Mouse (Mus musculus) neural tube, embryonic 14.5 days (tissue): ENCODE measurements around the gene Metrn. TPM values are rescaled to one million over a fixed set of nuclear protein-coding genes. Genes with fewer than 3 reads are reported as not detected.
A peak's percentile ranks its signal among the peaks of the same experiment; 100 is the strongest.
"Not testable (repeated sequence)": the region's sequence is repeated elsewhere in the genome, so short reads cannot be mapped to it uniquely, and the experiment has no call there.

Experiments
- ATAC-seq: fragments of 200-750 bp; cut with Nextera tagmentation; 2 replicates; pipeline ENCODE4 v1.8.0; 2017; ENCODE audit warnings: low read depth, mild to moderate bottlenecking, moderate TSS enrichment, moderate library complexity
- H3K27ac ChIP-seq: fragments of 300-500 bp; sonication (generic); 2 replicates; pipeline ENCODE4 v1.5.1; 2014; ENCODE audit warnings: low read depth, mild to moderate bottlenecking, control low read depth, low read length, moderate library complexity, mixed read lengths
- H3K27me3 ChIP-seq: fragments of 300-500 bp; sonication (generic); 2 replicates; pipeline ENCODE4 v1.6.1; 2014; ENCODE audit warnings: low read length; ENCODE audit not compliant: control insufficient read depth, insufficient read depth
- H3K36me3 ChIP-seq: fragments of 300-500 bp; sonication (generic); 2 replicates; pipeline ENCODE4 v1.6.1; 2014; ENCODE audit warnings: low read length, mixed read lengths; ENCODE audit not compliant: control insufficient read depth, insufficient read depth
- H3K4me1 ChIP-seq: fragments of 300-500 bp; sonication (generic); 2 replicates; pipeline ENCODE4 v1.6.1; 2014; ENCODE audit warnings: low read length; ENCODE audit not compliant: control insufficient read depth, insufficient read depth
- H3K4me2 ChIP-seq: fragments of 300-500 bp; sonication (generic); 2 replicates; pipeline ENCODE4 v1.6.1; 2014; ENCODE audit warnings: mild to moderate bottlenecking, low read depth, low read length, control low read depth
- H3K4me3 ChIP-seq: fragments of 300-500 bp; sonication (generic); 2 replicates; pipeline ENCODE4 v1.5.1; 2014; ENCODE audit warnings: low read depth, low read length, control low read depth, mixed read lengths
- H3K9ac ChIP-seq: fragments of 300-500 bp; sonication (generic); replicated peaks from 2 replicates; pipeline ENCODE4 v1.6.1; 2014; ENCODE audit warnings: low read depth, mild to moderate bottlenecking, control low read depth, low read length, mixed read lengths
- H3K9me3 ChIP-seq: fragments of 300-500 bp; sonication (generic); 2 replicates; pipeline ENCODE4 v1.6.1; 2016; ENCODE audit warnings: low read length; ENCODE audit not compliant: control insufficient read depth
- WGBS: fragments of 180-500 bp; shearing (Covaris S2); extraction: QIAGEN DNeasy Blood & Tissue Kit; methylation state at CpG from one replicate; pipeline ENCODE4 v1.1.7; 2014; 5-methylcytosine and 5-hydroxymethylcytosine counted together
- polyA plus RNA-seq: library from polyadenylated mRNA; unstranded; fragments of >200 nt; fragmentation: Nextera tagmentation; extraction: Ambion mirVana; gene quantifications from 2 replicates; pipeline ENCODE4 v1.2.1, GENCODE M21; 2014

Gene Metrn
- polyA plus RNA-seq, 1 experiment from 2014 or later, result 7.3 TPM

- 0 out of 2 replicates have a peak overlapping the region, but pooled peaks have one; percentile 2 for H3K27ac ChIP-seq
- 2% methylated on average over 20 of the region's 20 CpGs for WGBS
Observed at GRCm38 (mm10) chr17:25813471-25813870, 16.5 kb upstream of the Metrn start.

GRCm38 (mm10) chr17:25810890-25811289 lies 14.0 kb upstream of the Metrn start:
- ATAC-seq, result no peak
- WGBS, result 70% methylated on average over 4 of the region's 4 CpGs
- Histone ChIP-seq H3K4me2 (peak overlapping the region; percentile 99; the same call in 1 of the 2 replicates), H3K4me3 (no peak overlapping the region), H3K27me3 (no peaks in the 10 kb centered on the region), H3K27ac (no peak overlapping the region), H3K36me3 (no peaks in the 10 kb centered on the region), H3K9me3 (no peaks in the 10 kb centered on the region), H3K9ac (no peak overlapping the region), H3K4me1 (peaks cover 24% of the 10 kb centered on the region)

More at GRCm38 (mm10) chr17:25813471-25813870, 16.5 kb upstream of the Metrn start:
- no peaks in the 10 kb centered on the region for H3K9me3 ChIP-seq
- peaks cover 24% of the 10 kb centered on the region for H3K4me1 ChIP-seq
- peaks cover 8% of the 10 kb centered on the region; the same call in 1 of the 2 replicates for H3K27me3 ChIP-seq
- no peak overlapping the region; the same call in 1 of the 2 replicates for H3K9ac ChIP-seq
- ATAC-seq, result no peak; the same call in 1 of the 2 replicates
- H3K4me3 ChIP-seq, result peak overlapping the region; percentile 11; the same call in 1 of the 2 replicates
- peak overlapping the region; percentile 34 for H3K4me2 ChIP-seq
- H3K36me3 ChIP-seq, result peaks cover 15% of the 10 kb centered on the region

GRCm38 (mm10) chr17:25809606-25810340 lies 12.8 kb upstream of the Metrn start:
- WGBS, result 5% methylated on average over 23 of the region's 25 CpGs
- H3K4me1 ChIP-seq, result peaks cover 24% of the 10 kb centered on the region
- ATAC-seq, result peak; percentile 47; the same call in 1 of the 2 replicates

GRCm38 (mm10) chr17:25808789-25809605 lies 12.1 kb upstream of the Metrn start, which contains the start of gene Fbxl16:
Fbxl16 (plus strand) TSS chr17:25809085.
- whole genome bisulfite sequencing, result under 1% methylated on average over 67 of the region's 100 CpGs
- Histone ChIP-seq H3K9ac (peak within 1 kb of the TSS; percentile 94), H3K4me1 (peaks cover 24% of the 10 kb centered on the region), H3K9me3 (no peaks in the 10 kb centered on the region), H3K36me3 (no peaks in the 10 kb centered on the region), H3K27ac (peak within 1 kb of the TSS; percentile 97), H3K4me3 (peak within 1 kb of the TSS; percentile 90), H3K27me3 (no peaks in the 10 kb centered on the region), H3K4me2 (peak within 1 kb of the TSS; percentile 99)
- ATAC-seq, result peak; percentile 89

More at GRCm38 (mm10) chr17:25809606-25810340, 12.8 kb upstream of the Metrn start:
- peak overlapping the region; percentile 94 for H3K9ac ChIP-seq
- peak overlapping the region; percentile 99 for H3K4me2 ChIP-seq
- H3K36me3 ChIP-seq, result no peaks in the 10 kb centered on the region
- H3K4me3 ChIP-seq, result peak overlapping the region; percentile 90
- H3K27ac ChIP-seq, result peak overlapping the region; percentile 97
- no peaks in the 10 kb centered on the region for H3K9me3 ChIP-seq
- H3K27me3 ChIP-seq, result no peaks in the 10 kb centered on the region

- peaks cover 26% of the 10 kb centered on the region for H3K4me1 ChIP-seq
- WGBS, result 38% methylated on average over 5 of the region's 5 CpGs
- peak overlapping the region; percentile 99 for H3K4me2 ChIP-seq
Observed at GRCm38 (mm10) chr17:25808028-25808427, 11.1 kb upstream of the Metrn start.

GRCm38 (mm10) chr17:25807452-25807851 lies 10.5 kb upstream of the Metrn start:
- H3K4me1 ChIP-seq, result peaks cover 25% of the 10 kb centered on the region
- not testable (repeated sequence) for H3K4me2 ChIP-seq, H3K9ac ChIP-seq, H3K27me3 ChIP-seq, ATAC-seq, H3K9me3 ChIP-seq, H3K27ac ChIP-seq, H3K36me3 ChIP-seq, H3K4me3 ChIP-seq
- WGBS, result 55% methylated on average over 2 of the region's 2 CpGs

More at GRCm38 (mm10) chr17:25808028-25808427, 11.1 kb upstream of the Metrn start:
- H3K4me3 ChIP-seq, result peak overlapping the region; percentile 90; the same call in 1 of the 2 replicates
- no peak for ATAC-seq
- peak overlapping the region; percentile 94 for H3K9ac ChIP-seq
- H3K36me3 ChIP-seq, result no peaks in the 10 kb centered on the region
- H3K27ac ChIP-seq, result peak overlapping the region; percentile 97
- H3K27me3 ChIP-seq, result no peaks in the 10 kb centered on the region
- H3K9me3 ChIP-seq, result no peaks in the 10 kb centered on the region

- no peak overlapping the region for H3K4me3 ChIP-seq
- no peak for ATAC-seq
- peaks cover 28% of the 10 kb centered on the region for H3K4me1 ChIP-seq
- H3K27me3 ChIP-seq, result no peaks in the 10 kb centered on the region
- H3K9me3 ChIP-seq, result no peaks in the 10 kb centered on the region
- H3K27ac ChIP-seq, result no peak overlapping the region
- 76% methylated on average over 4 of the region's 4 CpGs for WGBS
- H3K4me2 ChIP-seq, result no peak overlapping the region
- H3K36me3 ChIP-seq, result no peaks in the 10 kb centered on the region
- no peak overlapping the region for H3K9ac ChIP-seq
Observed at GRCm38 (mm10) chr17:25806507-25806906, 9.6 kb upstream of the Metrn start.

- Histone ChIP-seq H3K4me3 (no peak overlapping the region), H3K27me3 (no peaks in the 10 kb centered on the region), H3K4me2 (peak overlapping the region; percentile 19; the same call in 1 of the 2 replicates), H3K36me3 (no peaks in the 10 kb centered on the region), H3K27ac (peak overlapping the region; percentile 73), H3K4me1 (peaks cover 13% of the 10 kb centered on the region), H3K9ac (peak overlapping the region; percentile 1; the same call in 1 of the 2 replicates), H3K9me3 (no peaks in the 10 kb centered on the region)
- whole genome bisulfite sequencing, result 9% methylated on average over 10 of the region's 10 CpGs
- ATAC-seq, result peak; percentile 89
Observed at GRCm38 (mm10) chr17:25802825-25803517, 6.0 kb upstream of the Metrn start.
